Mouse (Mus musculus): ENCODE results near the gene Scyl3. TPM values are rescaled to one million over a fixed set of nuclear protein-coding genes. Genes with fewer than 3 reads are reported as not detected.

Gene Scyl3
- total RNA-seq, 1 experiment from 2014 or later: 17.2 TPM

- DNase-seq: no peak
These were observed 29.1 kb downstream of the Scyl3 start for GRCm38 (mm10) chr1:163958036-163958435.

- no peak for DNase-seq
These were observed 35.2 kb downstream of the Scyl3 start for GRCm38 (mm10) chr1:163964008-163964689.

- no peak for DNase-seq
These were observed 45.6 kb downstream of the Scyl3 start for GRCm38 (mm10) chr1:163974471-163974870.

- no peak for DNase-seq
These were observed 46.2 kb downstream of the Scyl3 start for GRCm38 (mm10) chr1:163975088-163975487.

GRCm38 (mm10) chr1:163976515-163976914, 47.6 kb downstream of the Scyl3 start:
- no peak for DNase-seq

- no peak for DNase-seq
These were observed 63.5 kb downstream of the Scyl3 start for GRCm38 (mm10) chr1:163992371-163992770.

- no peak for DNase-seq
These were observed 65.3 kb downstream of the Scyl3 start for GRCm38 (mm10) chr1:163994173-163994720.

GRCm38 (mm10) chr1:163994721-163995608, 66.1 kb downstream of the Scyl3 start, which contains the start of the genes BC055324 and Mettl18:
BC055324 (minus strand) TSS chr1:163994796.
Mettl18 (plus strand) TSS chr1:163994889.
- DNase-seq: peak; percentile 94

GRCm38 (mm10) chr1:163995609-163995913, 66.7 kb downstream of the Scyl3 start:
- DNase-seq: no peak

GRCm38 (mm10) chr1:164001831-164002452, 73.0 kb downstream of the Scyl3 start:
- no peak for DNase-seq

GRCm38 (mm10) chr1:164004311-164004710, 75.4 kb downstream of the Scyl3 start:
- DNase-seq: no peak

Other genes with a start within 250 kb of the Scyl3 start
- gene Mettl11b, start 203.9 kb upstream of the Scyl3 start, total RNA-seq (2021): not detected in 2 replicates
- 17.3 and 18.7 TPM in 2 replicates for gene Kifap3, start 149.5 kb upstream of the Scyl3 start, total RNA-seq (2021)
- 3.1 and 5.3 TPM in 2 replicates for gene BC055324, start 65.7 kb downstream of the Scyl3 start, total RNA-seq (2021)
- 3.0 and 5.2 TPM in 2 replicates for gene Mettl18, start 65.8 kb downstream of the Scyl3 start, total RNA-seq (2021)
- 3.4 and 4.0 TPM in 2 replicates for gene Sele, start 119.1 kb downstream of the Scyl3 start, total RNA-seq (2021)
- gene Sell, start 132.9 kb downstream of the Scyl3 start, total RNA-seq (2021): 1.9 and 29.0 TPM in 2 replicates
- gene Selp, start 186.2 kb downstream of the Scyl3 start, total RNA-seq (2021): 1.2 and 1.4 TPM in 2 replicates
- 8.0 and 34.9 TPM in 2 replicates for gene F5, start 222.7 kb downstream of the Scyl3 start, total RNA-seq (2021)